Mouse (Mus musculus) liver, embryonic 16.5 days (tissue): ENCODE measurements at regions not wholly inside any gene's neighbourhood (a gene's known extent, or its start where the extent isn't known, plus 50 kb on each side); places are given as distances from the start of the nearest gene placed in this dataset.
A peak's percentile ranks its signal among the peaks of the same experiment; 100 is the strongest.

ENCODE experiments used
- ATAC-seq: fragments of 200-750 bp; cut with Nextera tagmentation; 2 replicates; pipeline ENCODE4 v1.8.0; 2017; ENCODE audit warnings: low read depth, mild to moderate bottlenecking, moderate number of reproducible peaks, moderate library complexity
- H3K27ac ChIP-seq: fragments of 300-500 bp; sonication (generic); 2 replicates; pipeline ENCODE4 v1.5.1; 2014; ENCODE audit warnings: mild to moderate bottlenecking, low read length
- H3K27me3 ChIP-seq: fragments of 300-500 bp; sonication (generic); 2 replicates; pipeline ENCODE4 v1.6.1; 2014; ENCODE audit warnings: low read depth, low read length, mixed read lengths; ENCODE audit not compliant: control insufficient read depth, insufficient read depth
- H3K36me3 ChIP-seq: fragments of 300-500 bp; sonication (generic); 2 replicates; pipeline ENCODE4 v1.6.1; 2014; ENCODE audit warnings: mild to moderate bottlenecking; ENCODE audit not compliant: control insufficient read depth, insufficient read depth
- H3K4me1 ChIP-seq: fragments of 300-500 bp; sonication (generic); 2 replicates; pipeline ENCODE4 v1.6.1; 2014; ENCODE audit warnings: low read depth, low read length, mixed read lengths; ENCODE audit not compliant: control insufficient read depth
- H3K4me2 ChIP-seq: fragments of 300-500 bp; sonication (generic); 2 replicates; pipeline ENCODE4 v1.6.1; 2014; ENCODE audit warnings: low read depth, low read length, mixed read lengths
- H3K4me3 ChIP-seq: fragments of 300-500 bp; sonication (generic); 2 replicates; pipeline ENCODE4 v1.5.1; 2014; ENCODE audit warnings: low read depth, mild to moderate bottlenecking, low read length
- H3K9ac ChIP-seq: fragments of 300-500 bp; sonication (generic); 2 replicates; pipeline ENCODE4 v1.6.1; 2014; ENCODE audit warnings: low read depth, low read length
- H3K9me3 ChIP-seq: fragments of 300-500 bp; sonication (generic); replicated peaks from 2 replicates; pipeline ENCODE4 v1.6.1; 2016; ENCODE audit warnings: low read length; ENCODE audit not compliant: control insufficient read depth
- WGBS: fragments of 180-500 bp; shearing (Covaris S2); extraction: QIAGEN DNeasy Blood & Tissue Kit; methylation state at CpG from one replicate; pipeline ENCODE4 v1.1.7; 2014; ENCODE audit not compliant: insufficient replicate concordance; 5-methylcytosine and 5-hydroxymethylcytosine counted together

DNA sequence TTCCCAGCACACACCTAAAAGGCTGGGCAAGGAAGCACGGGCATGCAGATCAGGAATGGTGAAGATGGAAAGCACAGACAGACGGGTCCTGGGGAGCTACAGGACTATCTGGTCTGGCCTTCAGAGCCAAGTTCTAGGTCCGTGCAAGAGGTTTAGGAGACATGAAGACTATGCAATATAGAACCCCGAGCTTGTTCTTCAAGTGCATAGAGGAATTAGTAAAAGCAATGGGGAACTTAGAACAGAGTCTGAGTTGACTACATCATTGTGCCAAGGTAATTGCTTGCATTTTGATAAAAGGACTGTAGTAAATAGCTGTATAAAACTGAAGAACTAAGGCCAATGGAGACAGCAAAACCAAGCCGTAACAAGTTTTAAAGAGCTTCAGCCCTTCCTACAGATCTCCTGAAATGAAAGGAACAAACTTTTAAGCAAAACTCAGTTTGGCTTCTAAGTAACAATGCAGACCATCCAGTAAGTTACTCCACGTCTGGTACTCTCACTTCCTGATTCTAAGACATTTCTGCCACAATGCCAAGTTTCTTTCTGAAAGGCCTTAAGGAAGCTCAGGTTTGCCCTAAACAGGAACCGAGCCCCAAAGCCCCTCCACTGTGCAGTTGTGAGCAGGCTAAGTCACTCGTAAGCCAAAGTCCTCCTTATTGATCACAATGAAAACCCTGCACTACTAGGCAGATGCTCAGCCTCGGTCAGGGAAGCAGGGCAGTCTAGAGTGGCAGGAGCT lies 234.0 kb upstream of the Smim15 start:
- WGBS = 47% methylated on average over 9 of the region's 9 CpGs

DNA sequence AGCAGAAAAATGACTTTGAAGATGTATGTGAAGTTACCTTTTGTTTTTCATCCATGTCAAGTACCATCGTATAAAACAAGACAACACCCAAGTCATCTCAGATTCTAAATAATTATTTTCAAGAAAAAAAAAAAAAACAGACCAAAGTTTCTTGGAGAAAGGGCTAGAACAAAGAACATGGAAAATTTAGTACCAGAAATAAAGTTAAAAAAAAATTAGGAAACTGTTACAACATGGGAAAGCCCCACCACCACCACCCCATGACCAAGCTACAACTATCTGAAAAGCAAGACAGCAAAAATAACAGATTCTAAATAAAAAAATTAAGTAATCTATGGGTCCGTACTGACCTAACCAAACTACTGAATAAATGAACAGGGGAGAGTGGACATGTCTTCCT lies 235.3 kb upstream of the Smim15 start:
- no peak for ATAC-seq
- Histone ChIP-seq H3K4me2 (no peak overlapping the region), H3K27me3 (no peaks in the 10 kb centered on the region), H3K4me1 (no peaks in the 10 kb centered on the region), H3K9ac (no peak overlapping the region), H3K9me3 (no peaks in the 10 kb centered on the region), H3K4me3 (no peak overlapping the region), H3K36me3 (no peaks in the 10 kb centered on the region), H3K27ac (no peak overlapping the region)
- WGBS = 70% methylated on average over 2 of the region's 2 CpGs

More for the DNA sequence above, 234.0 kb upstream of the Smim15 start:
- no peaks in the 10 kb centered on the region for H3K9me3 ChIP-seq
- no peaks in the 10 kb centered on the region for H3K36me3 ChIP-seq
- H3K9ac ChIP-seq = no peak overlapping the region
- no peak overlapping the region for H3K4me3 ChIP-seq
- H3K27ac ChIP-seq = no peak overlapping the region
- H3K4me2 ChIP-seq = no peak overlapping the region
- H3K4me1 ChIP-seq = no peaks in the 10 kb centered on the region
- H3K27me3 ChIP-seq = no peaks in the 10 kb centered on the region
- ATAC-seq = no peak

DNA sequence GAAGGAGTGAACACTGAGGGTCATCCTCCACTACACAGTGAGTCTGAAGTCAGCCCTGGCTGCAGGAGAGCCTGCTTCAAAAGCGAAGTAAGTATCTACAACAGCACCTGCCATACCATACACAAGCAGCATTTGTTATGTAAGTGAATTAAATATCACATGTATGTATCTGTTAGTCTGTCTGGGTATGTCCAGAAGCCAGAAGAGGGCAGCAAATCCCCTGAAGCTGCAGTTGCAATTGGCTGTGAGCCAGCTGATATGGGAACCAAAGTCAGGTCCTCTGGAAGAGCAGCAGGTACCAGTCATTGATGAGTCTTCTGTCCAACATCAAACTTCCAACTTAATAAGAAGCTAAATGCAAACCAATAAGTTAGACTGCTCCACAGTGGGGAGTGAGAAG lies 239.8 kb upstream of the Smim15 start:
- 57% methylated on average over 1 of the region's 1 CpGs for WGBS
- H3K4me3 ChIP-seq = no peak overlapping the region
- ATAC-seq = no peak
- no peaks in the 10 kb centered on the region for H3K4me1 ChIP-seq
- no peaks in the 10 kb centered on the region for H3K27me3 ChIP-seq
- no peaks in the 10 kb centered on the region for H3K36me3 ChIP-seq
- no peak overlapping the region for H3K4me2 ChIP-seq
- H3K9me3 ChIP-seq = no peaks in the 10 kb centered on the region
- H3K9ac ChIP-seq = no peak overlapping the region
- no peak overlapping the region for H3K27ac ChIP-seq

DNA sequence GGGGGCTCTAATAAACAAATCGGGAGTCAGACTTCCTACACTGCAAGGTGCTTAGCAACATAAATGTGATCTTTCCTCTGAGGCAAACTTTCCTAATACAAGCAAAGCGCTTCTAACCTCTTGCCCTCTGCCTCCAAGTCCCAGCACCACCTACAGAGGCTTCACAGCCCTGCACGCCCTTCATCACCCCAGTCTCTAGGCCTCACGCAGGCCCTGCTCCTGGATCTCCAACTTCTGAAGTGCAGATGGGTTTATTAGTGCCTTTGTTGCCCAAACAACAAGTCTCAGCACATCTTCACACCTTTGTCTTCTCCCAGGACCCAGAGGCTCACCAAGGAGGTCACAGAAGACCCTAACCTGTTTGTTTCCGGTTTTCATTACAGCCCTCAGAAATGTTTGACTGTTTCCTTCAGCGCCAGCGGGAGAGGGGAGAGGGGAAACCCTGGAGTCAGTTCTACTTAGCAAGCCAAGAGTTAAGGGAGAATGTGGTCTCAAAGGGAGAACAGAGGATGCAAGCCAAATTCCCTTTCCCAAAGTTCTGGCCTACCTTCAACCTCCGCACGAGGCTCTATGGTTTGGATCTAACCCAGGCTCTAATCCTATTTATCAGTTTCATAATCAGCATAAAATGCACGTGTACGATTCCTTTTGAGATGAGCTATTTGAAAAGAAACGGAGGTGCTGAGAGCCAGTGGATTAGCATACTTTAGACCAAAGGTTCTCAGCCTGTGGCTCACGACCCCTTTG lies 244.9 kb upstream of the Smim15 start:
- no peaks in the 10 kb centered on the region for H3K4me1 ChIP-seq
- no peak for ATAC-seq
- H3K9me3 ChIP-seq = no peaks in the 10 kb centered on the region
- no peak overlapping the region for H3K4me2 ChIP-seq
- no peak overlapping the region for H3K9ac ChIP-seq
- no peak overlapping the region for H3K27ac ChIP-seq
- H3K4me3 ChIP-seq = no peak overlapping the region
- 59% methylated on average over 13 of the region's 13 CpGs for whole genome bisulfite sequencing
- no peaks in the 10 kb centered on the region for H3K27me3 ChIP-seq
- H3K36me3 ChIP-seq = no peaks in the 10 kb centered on the region

DNA sequence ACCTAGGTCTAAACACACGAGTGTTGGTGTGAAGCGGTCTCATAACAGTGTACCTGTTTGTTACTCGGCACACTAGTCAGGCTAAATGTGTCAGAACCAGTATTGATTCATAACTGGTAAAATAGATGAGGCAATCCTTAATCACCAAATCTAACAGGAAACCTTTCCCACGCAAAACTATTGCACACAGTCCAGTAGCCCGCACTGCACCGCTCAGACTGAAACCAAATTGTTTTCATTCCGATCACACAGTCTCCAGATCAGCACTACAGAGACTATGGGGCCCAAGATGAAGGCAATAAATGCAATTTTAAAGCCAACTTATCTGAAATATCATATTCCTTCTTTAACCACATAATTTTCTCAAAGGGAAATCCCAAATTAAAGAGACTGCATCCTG lies 246.1 kb upstream of the Smim15 start:
- no peak overlapping the region for H3K4me3 ChIP-seq
- H3K36me3 ChIP-seq = no peaks in the 10 kb centered on the region
- no peaks in the 10 kb centered on the region for H3K9me3 ChIP-seq
- H3K27ac ChIP-seq = no peak overlapping the region
- H3K27me3 ChIP-seq = no peaks in the 10 kb centered on the region
- 63% methylated on average over 7 of the region's 7 CpGs for WGBS
- no peak overlapping the region for H3K4me2 ChIP-seq
- no peak for ATAC-seq
- no peaks in the 10 kb centered on the region for H3K4me1 ChIP-seq
- no peak overlapping the region for H3K9ac ChIP-seq

DNA sequence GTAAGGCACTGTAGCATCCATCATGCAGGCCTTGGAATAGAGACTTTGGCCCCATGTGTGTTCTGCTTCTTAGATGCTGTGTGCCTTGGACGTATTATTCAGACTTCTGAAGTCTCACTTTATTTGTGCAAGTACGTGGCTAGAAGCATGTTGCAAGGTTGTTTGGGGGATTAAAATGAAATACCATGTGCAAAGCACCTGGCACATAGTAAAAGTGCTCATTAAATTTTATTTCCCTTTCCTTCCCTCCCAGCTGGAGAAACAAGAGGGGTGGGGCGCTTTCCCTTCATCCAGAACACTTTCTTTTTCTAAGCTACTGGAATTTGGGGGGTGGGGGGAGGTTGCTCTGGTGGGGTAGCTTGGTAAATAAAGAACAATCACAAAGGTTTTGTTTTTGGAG lies 248.7 kb upstream of the Smim15 start:
- Histone ChIP-seq H3K9me3 (no peaks in the 10 kb centered on the region), H3K4me1 (no peaks in the 10 kb centered on the region), H3K27me3 (no peaks in the 10 kb centered on the region), H3K36me3 (no peaks in the 10 kb centered on the region), H3K27ac (no peak overlapping the region), H3K4me2 (no peak overlapping the region), H3K4me3 (no peak overlapping the region), H3K9ac (no peak overlapping the region)
- ATAC-seq = no peak
- 63% methylated on average over 3 of the region's 3 CpGs for WGBS

DNA sequence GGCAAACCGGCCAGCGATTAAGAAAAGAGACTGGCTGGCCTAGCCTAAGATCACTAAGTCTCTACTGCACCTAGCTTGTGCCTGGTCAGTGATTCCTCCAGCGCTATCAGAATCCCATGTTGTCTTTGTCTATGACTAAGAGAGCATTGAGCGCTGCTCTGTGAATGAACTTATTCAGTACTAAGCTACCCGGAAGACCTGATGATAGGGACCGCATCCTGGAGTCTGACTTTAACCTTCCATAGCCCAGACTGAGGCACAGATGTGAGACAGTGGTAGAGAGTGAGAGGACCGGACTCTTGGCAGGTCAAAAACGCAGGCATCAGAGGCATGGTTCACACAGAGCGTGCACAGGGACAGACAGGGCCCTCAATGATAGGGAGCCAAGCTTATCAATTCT lies 252.5 kb upstream of the Smim15 start:
- 73% methylated on average over 9 of the region's 9 CpGs for WGBS

DNA sequence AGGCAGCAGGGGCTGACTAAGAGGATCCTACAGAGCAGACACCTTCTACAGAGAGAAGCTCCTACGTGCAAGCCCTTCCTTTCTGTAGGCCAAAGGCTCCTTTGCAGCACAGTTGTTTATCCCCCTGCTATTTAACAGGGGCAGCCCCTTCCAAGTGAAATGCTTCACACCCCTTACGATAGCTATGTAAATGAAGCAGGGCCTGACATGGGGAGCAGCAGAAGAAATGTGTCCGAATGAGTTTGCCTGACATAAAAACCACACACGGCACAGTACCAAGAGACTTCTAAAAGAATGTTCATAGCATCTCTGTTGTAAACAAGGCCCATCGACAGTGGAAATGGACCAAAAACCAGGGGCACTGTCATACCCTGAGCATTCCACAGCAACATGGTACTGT lies 259.3 kb upstream of the Smim15 start:
- H3K27ac ChIP-seq = no peak overlapping the region
- H3K4me2 ChIP-seq = no peak overlapping the region
- WGBS = 67% methylated on average over 5 of the region's 5 CpGs
- no peak overlapping the region for H3K9ac ChIP-seq
- H3K9me3 ChIP-seq = no peaks in the 10 kb centered on the region
- H3K4me3 ChIP-seq = no peak overlapping the region
- H3K27me3 ChIP-seq = no peaks in the 10 kb centered on the region
- no peak for ATAC-seq
- no peaks in the 10 kb centered on the region for H3K36me3 ChIP-seq
- H3K4me1 ChIP-seq = no peaks in the 10 kb centered on the region

More for the DNA sequence above, 252.5 kb upstream of the Smim15 start:
- H3K4me2 ChIP-seq = no peak overlapping the region
- no peaks in the 10 kb centered on the region for H3K36me3 ChIP-seq
- H3K9ac ChIP-seq = no peak overlapping the region
- H3K9me3 ChIP-seq = no peaks in the 10 kb centered on the region
- H3K4me3 ChIP-seq = no peak overlapping the region
- no peak overlapping the region for H3K27ac ChIP-seq
- ATAC-seq = no peak
- H3K27me3 ChIP-seq = no peaks in the 10 kb centered on the region
- no peaks in the 10 kb centered on the region for H3K4me1 ChIP-seq

DNA sequence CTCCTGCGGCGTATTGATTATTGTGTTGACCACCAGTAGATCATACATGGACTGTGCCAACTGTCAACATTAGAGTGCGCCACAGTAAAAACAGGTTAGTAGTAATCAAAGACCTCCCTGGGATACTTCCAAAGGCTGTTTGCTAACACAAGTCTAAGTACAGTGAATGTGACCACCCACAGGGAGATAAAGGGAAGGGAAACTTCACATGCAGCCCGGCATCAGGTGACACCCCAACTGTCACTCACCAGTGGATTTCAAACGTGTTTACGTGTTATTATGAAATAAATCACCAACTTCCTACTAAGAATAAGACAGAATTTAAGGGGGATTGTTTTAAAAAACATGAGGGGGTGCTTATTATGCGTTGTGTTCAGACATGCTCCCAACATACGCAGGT lies 262.5 kb upstream of the Smim15 start:
- H3K36me3 ChIP-seq = no peaks in the 10 kb centered on the region
- no peaks in the 10 kb centered on the region for H3K4me1 ChIP-seq
- no peaks in the 10 kb centered on the region for H3K9me3 ChIP-seq
- 65% methylated on average over 8 of the region's 8 CpGs for WGBS
- H3K27ac ChIP-seq = no peak overlapping the region
- ATAC-seq = peak; percentile 21; the same call in 1 of the 2 replicates
- no peaks in the 10 kb centered on the region for H3K27me3 ChIP-seq
- H3K9ac ChIP-seq = no peak overlapping the region
- H3K4me3 ChIP-seq = no peak overlapping the region
- H3K4me2 ChIP-seq = no peak overlapping the region
